Mouse (Mus musculus) MEL (cell line): ENCODE data around the gene Fubp3. TPM values are rescaled to one million over a fixed set of nuclear protein-coding genes. Genes with fewer than 3 reads are reported as not detected.

ENCODE experiments used
- DNase-seq: peaks from one replicate; pipeline ENCODE4 v3.0.0; 2011; ENCODE audit warnings: low read depth, low spot score
- H3K27ac ChIP-seq: 2 replicates; pipeline ENCODE4 v1.5.1; 2012; ENCODE audit warnings: low read depth, mild to moderate bottlenecking, control low read depth, low read length, moderate library complexity; ENCODE audit not compliant: control insufficient read depth
- H3K27me3 ChIP-seq, 2 experiments: fragments of 150-350 bp in 1 of 2; sonication (generic) in 1 of 2; 2 replicates each; pipeline ENCODE4 v1.6.1; 2012; ENCODE audit warnings: low read length in 2 of 2, mild to moderate bottlenecking in 2 of 2, improper control_type of control experiment in 1 of 2, moderate library complexity in 1 of 2; ENCODE audit not compliant: insufficient read depth in 2 of 2, control insufficient read depth in 1 of 2
- H3K36me3 ChIP-seq, 2 experiments: 2 replicates each; pipeline ENCODE4 v1.6.1; 2012 to 2014; ENCODE audit warnings: low read length in 2 of 2, improper control_type of control experiment in 1 of 2, inconsistent platforms in 1 of 2, mild to moderate bottlenecking in 1 of 2; ENCODE audit not compliant: insufficient read depth in 2 of 2, control insufficient read depth in 1 of 2
- H3K4me1 ChIP-seq, 2 experiments: fragments of 150-350 bp in 1 of 2; sonication (generic) in 1 of 2; 2 replicates each; pipeline ENCODE4 v1.6.1; 2012; ENCODE audit warnings: low read length in 2 of 2, improper control_type of control experiment in 1 of 2, mild to moderate bottlenecking in 1 of 2; ENCODE audit not compliant: insufficient read depth in 2 of 2, control insufficient read depth in 1 of 2
- H3K4me3 ChIP-seq, 2 experiments: fragments of 150-350 bp in 1 of 2; sonication (generic) in 1 of 2; 2 replicates each; pipeline ENCODE4 v1.5.1; 2012; ENCODE audit warnings: low read depth in 2 of 2, low read length in 2 of 2, mild to moderate bottlenecking in 2 of 2, moderate library complexity in 2 of 2, control low read depth in 1 of 2, improper control_type of control experiment in 1 of 2; ENCODE audit not compliant: control insufficient read depth in 1 of 2, insufficient read depth in 1 of 2
- H3K79me2 ChIP-seq: 2 replicates; pipeline ENCODE4 v1.6.1; 2012; ENCODE audit warnings: mild to moderate bottlenecking, low read length, moderate library complexity; ENCODE audit not compliant: control insufficient read depth, poor library complexity, insufficient read depth
- H3K9ac ChIP-seq: 2 replicates; pipeline ENCODE4 v1.6.1; 2012; ENCODE audit warnings: low read depth, mild to moderate bottlenecking, control low read depth, low read length, moderate library complexity; ENCODE audit not compliant: control insufficient read depth, poor library complexity, severe bottlenecking
- H3K9me3 ChIP-seq: fragments of 150-350 bp; sonication (generic); replicated peaks from 2 replicates; pipeline ENCODE4 v1.6.1; 2012; ENCODE audit warnings: mild to moderate bottlenecking, low read length, improper control_type of control experiment, moderate library complexity; ENCODE audit not compliant: insufficient read depth
- BHLHE40 ChIP-seq: IDR thresholded peaks from 2 replicates; pipeline ENCODE4 v1.6.1; 2012; ENCODE audit warnings: low read depth, mild to moderate bottlenecking, inconsistent platforms, low read length, improper control_type of control experiment, borderline replicate concordance
- CHD1 ChIP-seq: IDR thresholded peaks from 2 replicates; pipeline ENCODE4 v1.6.1; 2012; ENCODE audit warnings: low read depth, mild to moderate bottlenecking, inconsistent platforms, low read length, improper control_type of control experiment
- CHD2 ChIP-seq: IDR thresholded peaks from 2 replicates; pipeline ENCODE4 v1.6.1; 2011; ENCODE audit warnings: low read length, improper control_type of control experiment
- CTCF ChIP-seq, 3 experiments: IDR thresholded peaks in 2 of 3; conservative IDR thresholded peaks in 1 of 3; 2 replicates each; pipeline ENCODE4 v1.5.1; 2011 to 2012; ENCODE audit warnings: low read length in 3 of 3, low read depth in 2 of 3, mild to moderate bottlenecking in 2 of 3, improper control_type of control experiment in 1 of 3, inconsistent platforms in 1 of 3, mixed read lengths in 1 of 3, moderate library complexity in 1 of 3; ENCODE audit not compliant: control insufficient read depth in 1 of 3, insufficient read depth in 1 of 3, poor library complexity in 1 of 3, severe bottlenecking in 1 of 3
- E2F4 ChIP-seq: IDR thresholded peaks from 2 replicates; pipeline ENCODE4 v1.6.1; 2011; ENCODE audit warnings: low read depth, low read length, improper control_type of control experiment, borderline replicate concordance
- EP300 ChIP-seq, 2 experiments: IDR thresholded peaks; 2 replicates each; pipeline ENCODE4 v1.6.1; 2011; ENCODE audit warnings: improper control_type of control experiment in 2 of 2, low read length in 2 of 2, low read depth in 1 of 2, mild to moderate bottlenecking in 1 of 2
- GATA1 ChIP-seq: IDR thresholded peaks from 2 replicates; pipeline ENCODE4 v1.6.1; 2011; ENCODE audit warnings: low read depth, low read length, improper control_type of control experiment
- HCFC1 ChIP-seq: IDR thresholded peaks from 2 replicates; pipeline ENCODE4 v1.6.1; 2012; ENCODE audit warnings: low read depth, mild to moderate bottlenecking, inconsistent platforms, low read length, improper control_type of control experiment, moderate library complexity
- JUND ChIP-seq: IDR thresholded peaks from 2 replicates; pipeline ENCODE4 v1.6.1; 2011; ENCODE audit warnings: low read depth, mild to moderate bottlenecking, improper control_type of control experiment, low read length
- KAT2A ChIP-seq: conservative IDR thresholded peaks from 2 replicates; pipeline ENCODE4 v1.6.1; 2012; ENCODE audit warnings: low read depth, low read length, improper control_type of control experiment, inconsistent platforms
- MAZ ChIP-seq: IDR thresholded peaks from 2 replicates; pipeline ENCODE4 v1.6.1; 2012; ENCODE audit warnings: low read depth, mild to moderate bottlenecking, inconsistent platforms, low read length, improper control_type of control experiment
- MEF2A ChIP-seq: IDR thresholded peaks from 2 replicates; pipeline ENCODE4 v1.6.1; 2014; ENCODE audit warnings: low read depth, mild to moderate bottlenecking, inconsistent platforms, low read length, improper control_type of control experiment; ENCODE audit not compliant: poor library complexity, insufficient replicate concordance, severe bottlenecking; ENCODE audit errors: extremely low read depth
- MYB ChIP-seq: IDR thresholded peaks from 2 replicates; pipeline ENCODE4 v1.6.1; 2011; ENCODE audit warnings: mild to moderate bottlenecking, low read depth, low read length, improper control_type of control experiment
- NELFE ChIP-seq: IDR thresholded peaks from 2 replicates; pipeline ENCODE4 v1.6.1; 2011; ENCODE audit warnings: low read depth, low read length, improper control_type of control experiment
- POLR2A ChIP-seq, 2 experiments: IDR thresholded peaks; 2 replicates each; pipeline ENCODE4 v1.6.1; 2011 to 2012; ENCODE audit warnings: low read length in 2 of 2, mild to moderate bottlenecking in 2 of 2, control low read depth in 1 of 2, improper control_type of control experiment in 1 of 2, low read depth in 1 of 2, moderate library complexity in 1 of 2; ENCODE audit not compliant: control insufficient read depth in 1 of 2, insufficient read depth in 1 of 2, poor library complexity in 1 of 2
- POLR2AphosphoS5 ChIP-seq: IDR thresholded peaks from 2 replicates; pipeline ENCODE4 v1.6.1; 2012; ENCODE audit warnings: low read depth, borderline replicate concordance, mild to moderate bottlenecking, inconsistent platforms, low read length, moderate library complexity, mixed read lengths
- RAD21 ChIP-seq: IDR thresholded peaks from 2 replicates; pipeline ENCODE4 v1.6.1; 2011; ENCODE audit warnings: mild to moderate bottlenecking, low read depth, low read length, improper control_type of control experiment
- RCOR1 ChIP-seq: IDR thresholded peaks from 2 replicates; pipeline ENCODE4 v1.6.1; 2012; ENCODE audit warnings: low read depth, mild to moderate bottlenecking, inconsistent platforms, low read length, improper control_type of control experiment
- SIN3A ChIP-seq: IDR thresholded peaks from 2 replicates; pipeline ENCODE4 v1.6.1; 2012; ENCODE audit warnings: low read length, improper control_type of control experiment, inconsistent platforms
- TAL1 ChIP-seq: IDR thresholded peaks from 2 replicates; pipeline ENCODE4 v1.6.1; 2012; ENCODE audit warnings: mild to moderate bottlenecking, inconsistent platforms, low read length, moderate library complexity, mixed read lengths
- TBP ChIP-seq: IDR thresholded peaks from 2 replicates; pipeline ENCODE4 v1.8.0; 2011; ENCODE audit warnings: low read depth, low read length, improper control_type of control experiment
- USF2 ChIP-seq, 2 experiments: IDR thresholded peaks; 2 replicates each; pipeline ENCODE4 v1.6.1; 2011 to 2012; ENCODE audit warnings: improper control_type of control experiment in 2 of 2, low read length in 2 of 2, borderline replicate concordance in 1 of 2, inconsistent platforms in 1 of 2, low read depth in 1 of 2, mild to moderate bottlenecking in 1 of 2; ENCODE audit not compliant: insufficient read depth in 1 of 2
- ZKSCAN1 ChIP-seq: IDR thresholded peaks from 2 replicates; pipeline ENCODE4 v1.6.1; 2012; ENCODE audit warnings: low read depth, mild to moderate bottlenecking, inconsistent platforms, low read length, improper control_type of control experiment, moderate library complexity
- polyA plus RNA-seq, 2 experiments: library from polyadenylated mRNA; stranded (reverse) in 1 of 2; unstranded in 1 of 2; fragments of >175 nt in 1 of 2; fragments of >200 nt in 1 of 2; gene quantifications; 2 replicates each; pipeline versions ENCODE4 v1.2.1 to v1.2.4; 2012; ENCODE audit warnings: low replicate concordance in 2 of 2, low read depth in 1 of 2; ENCODE audit not compliant: insufficient read length in 2 of 2, insufficient read depth in 1 of 2, missing spikeins in 1 of 2
- total RNA-seq: library from RNA; depleted of rRNA; stranded (reverse); fragments of 300-350 nt; gene quantifications from 2 replicates; pipeline ENCODE4 v1.2.3, GENCODE M21; 2012

Fubp3 gene
- total and polyA plus RNA-seq, 3 experiments = 44.7 to 80.0 TPM; not detected in 1

DNA sequence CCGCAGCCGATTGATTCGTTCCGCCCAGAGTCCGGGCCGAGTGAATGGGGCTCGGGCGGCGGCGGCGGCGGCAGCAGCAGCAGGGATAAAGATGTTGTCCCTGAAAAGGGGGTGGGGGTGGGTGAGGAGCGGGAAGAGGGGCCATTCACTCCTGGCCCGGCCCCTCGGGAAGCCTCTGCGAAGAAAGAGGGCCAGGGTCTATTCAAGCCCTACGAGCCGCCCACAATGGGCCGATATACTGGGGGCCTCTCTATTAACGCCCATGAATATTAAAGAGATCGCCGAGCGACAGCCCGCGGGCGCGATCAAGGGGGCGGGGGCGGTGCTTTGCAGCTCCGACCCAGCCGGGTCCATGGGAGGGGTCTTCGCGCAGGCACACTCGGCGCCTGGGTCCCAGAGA is 64.3 kb downstream of the Fubp3 start:
- no peak for TF ChIP-seq HCFC1
- TF ChIP-seq CHD1 = no peak
- no peak for TF ChIP-seq USF2 (IDR thresholded peaks at IDR 0.05; ENCODE audit: borderline replicate concordance in 1 of 2, insufficient read depth in 1 of 2, low read depth in 1 of 2, low read length in 2 of 2)
- no peak for TF ChIP-seq CHD2
- TF ChIP-seq RAD21 = no peak
- TF ChIP-seq GATA1 = no peak
- TF ChIP-seq MYB = no peak
- TF ChIP-seq CTCF (IDR thresholded peaks at IDR 0.05 in 2 of 3, conservative IDR thresholded peaks at IDR 0.05 in 1 of 3; ENCODE audit: control insufficient read depth in 1 of 3, insufficient read depth in 1 of 3, low read depth in 2 of 3, low read length in 3 of 3, poor library complexity in 1 of 3, severe bottlenecking in 1 of 3) = no peak
- TF ChIP-seq MAZ = no peak
- no peak for TF ChIP-seq ZKSCAN1
- TF ChIP-seq EP300 (IDR thresholded peaks at IDR 0.05; ENCODE audit: low read depth in 1 of 2, low read length in 2 of 2) = no peak
- no peak for TF ChIP-seq POLR2A (IDR thresholded peaks at IDR 0.05; ENCODE audit: control insufficient read depth in 1 of 2, insufficient read depth in 1 of 2, low read depth in 1 of 2, low read length in 2 of 2, poor library complexity in 1 of 2)
- TF ChIP-seq E2F4 = no peak
- TF ChIP-seq BHLHE40 = no peak
- no peak for TF ChIP-seq MEF2A
- TF ChIP-seq NELFE = no peak
- no peak for TF ChIP-seq TBP
- TF ChIP-seq TAL1 = no peak
- no peak for TF ChIP-seq KAT2A
- no peak for TF ChIP-seq JUND
- Histone ChIP-seq H3K79me2 (no peaks in the 10 kb centered on the region), H3K4me1 (no peaks in the 10 kb centered on the region), H3K27me3 (no peaks in the 10 kb centered on the region), H3K36me3 (no peaks in the 10 kb centered on the region), H3K27ac (no peak overlapping the region), H3K9ac (no peak overlapping the region), H3K4me3 (no peak overlapping the region), H3K9me3 (no peaks in the 10 kb centered on the region)
- DNase-seq = no peak

DNA sequence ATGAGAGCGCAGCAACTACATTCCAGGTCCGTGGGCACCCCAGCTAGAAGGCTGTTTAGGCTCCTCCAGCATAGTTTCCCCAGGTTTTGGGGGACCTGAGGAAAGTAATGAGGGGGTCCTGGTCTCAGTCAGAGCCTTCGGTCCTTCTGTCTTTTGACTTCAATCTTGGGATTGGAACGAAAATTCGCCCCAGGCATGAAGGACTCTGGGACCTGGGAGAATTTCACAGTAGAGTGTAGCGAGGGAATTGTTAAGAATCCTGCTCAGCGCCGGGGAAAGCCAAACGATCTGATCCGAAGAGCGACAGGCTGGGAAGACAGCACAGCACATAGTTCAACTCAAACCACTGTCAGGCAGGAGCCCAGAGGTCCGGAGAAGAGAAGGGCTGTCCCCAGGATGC is 64.9 kb downstream of the Fubp3 start:
- DNase-seq = no peak
- no peaks in the 10 kb centered on the region for H3K9me3 ChIP-seq
- TF ChIP-seq NELFE = no peak
- TF ChIP-seq TAL1 = no peak
- TF ChIP-seq SIN3A = no peak
- no peak for TF ChIP-seq RAD21
- TF ChIP-seq ZKSCAN1 = no peak
- TF ChIP-seq RCOR1 = no peak
- TF ChIP-seq POLR2AphosphoS5 = no peak
- TF ChIP-seq, all 39 proteins: peak for 0
- H3K27me3 ChIP-seq = no peaks in the 10 kb centered on the region
- no peaks in the 10 kb centered on the region for H3K36me3 ChIP-seq
- no peaks in the 10 kb centered on the region for H3K4me1 ChIP-seq
- no peak overlapping the region for H3K4me3 ChIP-seq
- no peak overlapping the region for H3K9ac ChIP-seq
- H3K79me2 ChIP-seq = no peaks in the 10 kb centered on the region
- H3K27ac ChIP-seq = no peak overlapping the region
